Mouse (Mus musculus) heart, adult 2 months (tissue): ENCODE results near the gene Macrod1.

ENCODE experiments used
- CTCF ChIP-seq: fragments of 200-600 bp; IDR thresholded peaks from 2 replicates; pipeline ENCODE4 v1.8.1; 2022; ENCODE audit warnings: antibody characterized with exemption, mild to moderate bottlenecking, moderate library complexity
- EP300 ChIP-seq: fragments of 200-500 bp; IDR thresholded peaks from 2 replicates; pipeline ENCODE4 v1.6.1; 2011; ENCODE audit warnings: low read depth, low read length, control low read depth; ENCODE audit not compliant: insufficient read depth
- POLR2A ChIP-seq: fragments of 200-500 bp; IDR thresholded peaks from 2 replicates; pipeline ENCODE4 v1.6.1; 2011; ENCODE audit warnings: mild to moderate bottlenecking, low read depth, low read length, control low read depth; ENCODE audit not compliant: insufficient read depth

GRCm38 (mm10) chr19:7105544-7105943, 48.9 kb downstream of the Macrod1 start, which contains the start of gene Flrt1:
- TF ChIP-seq POLR2A, result no peak
- TF ChIP-seq CTCF, result no peak
- no peak for TF ChIP-seq EP300
